Mouse (Mus musculus) heart, postnatal 10 days (tissue): ENCODE measurements around the gene Olfml2a. TPM values are rescaled to one million over a fixed set of nuclear protein-coding genes. Genes with fewer than 3 reads are reported as not detected.

Experiments used
- DNase-seq, 2 experiments: peaks; one replicate each; pipeline ENCODE4 v3.0.0; 2021
- intact Hi-C: fragments of 180-260 bp; cut with DNase I; formaldehyde crosslinking; loops from one replicate; pipeline ENCODE4 v1.15.1; 2025
- total RNA-seq, 2 experiments: library from RNA; stranded (reverse); gene quantifications; 2 replicates each; pipeline ENCODE4 v1.2.3; 2021

Gene Olfml2a
- total RNA-seq, 2 experiments from 2014 or later, result 17.8 to 18.8 TPM

GRCm38 (mm10) chr2:38937396-38937795 is 5.6 kb downstream of the Olfml2a start:
- no peak for DNase-seq
- intact Hi-C loops, result no loop called here

GRCm38 (mm10) chr2:38938007-38938406 is 6.2 kb downstream of the Olfml2a start:
- intact Hi-C loops, result no loop called here
- no peak for DNase-seq

GRCm38 (mm10) chr2:38939047-38939446 is 7.3 kb downstream of the Olfml2a start:
- DNase-seq, result no peak
- intact Hi-C loops, result no loop called here

- DNase-seq, result no peak
- intact Hi-C loops, result no loop called here
Measured at GRCm38 (mm10) chr2:38941426-38941825, 9.6 kb downstream of the Olfml2a start.

GRCm38 (mm10) chr2:38941898-38942297 is 10.1 kb downstream of the Olfml2a start:
- DNase-seq, result no peak
- intact Hi-C loops, result no loop called here

- intact Hi-C loops, result no loop called here
- DNase-seq, result no peak
Measured at GRCm38 (mm10) chr2:38943161-38943560, 11.4 kb downstream of the Olfml2a start.

- no peak for DNase-seq
- intact Hi-C loops, result no loop called here
Measured at GRCm38 (mm10) chr2:38943977-38944376, 12.2 kb downstream of the Olfml2a start.

- no peak for DNase-seq
- intact Hi-C loops, result no loop called here
Measured at GRCm38 (mm10) chr2:38944460-38945161, 12.8 kb downstream of the Olfml2a start.

GRCm38 (mm10) chr2:38947566-38947965 is 15.8 kb downstream of the Olfml2a start:
- DNase-seq, result no peak
- intact Hi-C loops, result no loop called here

- intact Hi-C loops, result no loop called here
Measured at GRCm38 (mm10) chr2:38950281-38950719, 18.5 kb downstream of the Olfml2a start.

GRCm38 (mm10) chr2:38953152-38953883 is 21.5 kb downstream of the Olfml2a start:
- intact Hi-C loops, result no loop called here
- DNase-seq, result peak; percentile 79 to 88

More at GRCm38 (mm10) chr2:38950281-38950719, 18.5 kb downstream of the Olfml2a start:
- DNase-seq, result peak; percentile 93 to 94

GRCm38 (mm10) chr2:38956062-38956461 is 24.3 kb downstream of the Olfml2a start:
- intact Hi-C loops, result no loop called here
- DNase-seq, result no peak

- no peak for DNase-seq
- intact Hi-C loops, result no loop called here
Measured at GRCm38 (mm10) chr2:38957671-38958223, 26.0 kb downstream of the Olfml2a start.

- intact Hi-C loops, result no loop called here
- no peak for DNase-seq
Measured at GRCm38 (mm10) chr2:38964198-38964597, 32.4 kb downstream of the Olfml2a start.

GRCm38 (mm10) chr2:38969650-38970049 is 37.9 kb downstream of the Olfml2a start:
- intact Hi-C loops, result no loop called here
- no peak for DNase-seq

GRCm38 (mm10) chr2:38970057-38970456 is 38.3 kb downstream of the Olfml2a start:
- intact Hi-C loops, result no loop called here
- DNase-seq, result no peak

GRCm38 (mm10) chr2:38973223-38973622 is 41.4 kb downstream of the Olfml2a start:
- intact Hi-C loops, result no loop called here

GRCm38 (mm10) chr2:38973701-38974100 is 41.9 kb downstream of the Olfml2a start:
- intact Hi-C loops, result no loop called here
- no peak for DNase-seq

More at GRCm38 (mm10) chr2:38973223-38973622, 41.4 kb downstream of the Olfml2a start:
- DNase-seq, result no peak

- DNase-seq, result no peak
- intact Hi-C loops, result no loop called here
Measured at GRCm38 (mm10) chr2:38974171-38974570, 42.4 kb downstream of the Olfml2a start.

GRCm38 (mm10) chr2:38975181-38975580 is 43.4 kb downstream of the Olfml2a start:
- intact Hi-C loops, result no loop called here
- no peak for DNase-seq

- no peak for DNase-seq
- intact Hi-C loops, result no loop called here
Measured at GRCm38 (mm10) chr2:38975941-38976805, 44.4 kb downstream of the Olfml2a start.
